Mouse (Mus musculus) C2C12 (cell line): ENCODE results near the gene Magix.

Experiments used
- CTCF ChIP-seq: IDR thresholded peaks from one replicate; pipeline ENCODE4 v1.5.1; 2011; ENCODE audit not compliant: control insufficient read depth, insufficient read depth, insufficient read length
- MYOD1 ChIP-seq: IDR thresholded peaks from one replicate; pipeline ENCODE4 v1.6.1; 2011; ENCODE audit warnings: low read depth; ENCODE audit not compliant: control insufficient read depth, insufficient read length
- MYOG ChIP-seq: IDR thresholded peaks from one replicate; pipeline ENCODE4 v1.6.1; 2011; ENCODE audit not compliant: control insufficient read depth, insufficient read length; ENCODE audit errors: extremely low read depth

GRCm38 (mm10) chrX:7662936-7663335 lies 18.1 kb downstream of the Magix start:
- no peak for TF ChIP-seq MYOD1
- no peak for TF ChIP-seq CTCF
- no peak for TF ChIP-seq MYOG
